Mouse (Mus musculus) ES-E14 (cell line): ENCODE measurements at regions not wholly inside any gene's neighbourhood (a gene's known extent, or its start where the extent isn't known, plus 50 kb on each side); places are given as distances from the start of the nearest gene placed in this dataset.

Source experiments
- DNase-seq: peaks from one replicate; pipeline ENCODE4 v3.0.0-alpha.2; 2013; ENCODE audit warnings: low read depth, low spot score
- H3K27ac ChIP-seq: 2 replicates; pipeline ENCODE4 v1.5.1; 2012; ENCODE audit warnings: low read depth, mild to moderate bottlenecking, low read length, moderate library complexity, mixed read lengths; ENCODE audit not compliant: poor library complexity, insufficient read depth, severe bottlenecking
- H3K36me3 ChIP-seq: 2 replicates; pipeline ENCODE4 v1.6.1; 2012; ENCODE audit warnings: mild to moderate bottlenecking, low read length, moderate library complexity, mixed read lengths; ENCODE audit not compliant: control insufficient read depth, poor library complexity, insufficient read depth, severe bottlenecking
- H3K4me1 ChIP-seq, 2 experiments: fragments of 150-350 bp in 1 of 2; sonication (generic) in 1 of 2; 2 replicates each; pipeline ENCODE4 v1.6.1; 2012; ENCODE audit warnings: low read length in 2 of 2, mild to moderate bottlenecking in 1 of 2, mixed read lengths in 1 of 2; ENCODE audit not compliant: control insufficient read depth in 2 of 2, insufficient read depth in 2 of 2, poor library complexity in 1 of 2
- H3K4me3 ChIP-seq, 2 experiments: fragments of 150-350 bp in 1 of 2; sonication (generic) in 1 of 2; 2 replicates each; pipeline ENCODE4 v1.5.1; 2012; ENCODE audit warnings: low read length in 2 of 2, low read depth in 1 of 2, mild to moderate bottlenecking in 1 of 2, mixed read lengths in 1 of 2; ENCODE audit not compliant: insufficient read depth in 1 of 2, poor library complexity in 1 of 2, severe bottlenecking in 1 of 2
- H3K9ac ChIP-seq: 2 replicates; pipeline ENCODE4 v1.6.1; 2012; ENCODE audit warnings: low read depth, mild to moderate bottlenecking, low read length, mixed read lengths; ENCODE audit not compliant: poor library complexity, insufficient read depth, severe bottlenecking
- H3K9me3 ChIP-seq: fragments of 150-350 bp; sonication (generic); 2 replicates; pipeline ENCODE4 v1.6.1; 2012; ENCODE audit warnings: low read depth, mild to moderate bottlenecking, low read length; ENCODE audit not compliant: control insufficient read depth, insufficient read depth
- CHD2 ChIP-seq: IDR thresholded peaks from 2 replicates; pipeline ENCODE4 v1.6.1; 2014; ENCODE audit warnings: mild to moderate bottlenecking, low read depth, low read length, inconsistent platforms
- HCFC1 ChIP-seq: IDR thresholded peaks from 2 replicates; pipeline ENCODE4 v1.6.1; 2012; ENCODE audit warnings: low read length, inconsistent platforms, borderline replicate concordance; ENCODE audit not compliant: insufficient read depth
- MAFK ChIP-seq: IDR thresholded peaks from 2 replicates; pipeline ENCODE4 v1.6.1; 2014; ENCODE audit warnings: mild to moderate bottlenecking, low read depth, low read length, inconsistent platforms; ENCODE audit not compliant: insufficient read depth
- ZC3H11A ChIP-seq: IDR thresholded peaks from 2 replicates; pipeline ENCODE4 v1.6.1; 2012; ENCODE audit warnings: low read depth, mild to moderate bottlenecking, inconsistent platforms, low read length, borderline replicate concordance
- ZNF384 ChIP-seq: IDR thresholded peaks from 2 replicates; pipeline ENCODE4 v1.6.1; 2012; ENCODE audit warnings: low read depth, low read length, inconsistent platforms
- in situ Hi-C, 2 experiments: fragments of 600-800 bp; cut with MboI; formaldehyde crosslinking; loops; one replicate each; pipeline ENCODE4 v1.15.1; 2025; ENCODE audit warnings: low sequenced_read_pairs in 2 of 2, inconsistent platforms in 1 of 2; ENCODE audit not compliant: unreplicated experiment in 2 of 2

- DNase-seq = no peak
- Histone ChIP-seq H3K9ac (no peak overlapping the region), H3K9me3 (no peaks in the 10 kb centered on the region), H3K36me3 (no peaks in the 10 kb centered on the region), H3K4me3 (no peak overlapping the region), H3K4me1 (no peaks in the 10 kb centered on the region), H3K27ac (no peak overlapping the region)
- in situ Hi-C loops = no loop called here
- no peak for TF ChIP-seq ZC3H11A
- no peak for TF ChIP-seq MAFK
- no peak for TF ChIP-seq ZNF384
- TF ChIP-seq HCFC1 = no peak
- no peak for TF ChIP-seq CHD2
Measured at GRCm38 (mm10) chr7:71043789-71044188, 307.5 kb downstream of the Gm10295 start.

- Histone ChIP-seq H3K27ac (no peak overlapping the region), H3K9ac (no peak overlapping the region), H3K4me3 (no peak overlapping the region), H3K4me1 (no peaks in the 10 kb centered on the region), H3K9me3 (no peaks in the 10 kb centered on the region), H3K36me3 (no peaks in the 10 kb centered on the region)
- TF ChIP-seq ZC3H11A (no peak), HCFC1 (no peak), CHD2 (no peak), ZNF384 (no peak), MAFK (no peak)
- no peak for DNase-seq
- in situ Hi-C loops = no loop called here
Measured at GRCm38 (mm10) chr7:71043128-71043527, 308.2 kb downstream of the Gm10295 start.

- H3K4me1 ChIP-seq = no peaks in the 10 kb centered on the region
- in situ Hi-C loops = no loop called here
- no peak for TF ChIP-seq MAFK
- no peak for TF ChIP-seq HCFC1
- no peak for TF ChIP-seq ZNF384
- no peak for TF ChIP-seq ZC3H11A
- no peak for TF ChIP-seq CHD2
- H3K36me3 ChIP-seq = no peaks in the 10 kb centered on the region
- DNase-seq = no peak
- H3K4me3 ChIP-seq = no peak overlapping the region
- H3K9ac ChIP-seq = no peak overlapping the region
- no peaks in the 10 kb centered on the region for H3K9me3 ChIP-seq
- H3K27ac ChIP-seq = no peak overlapping the region
Measured at GRCm38 (mm10) chr7:71041388-71041787, 309.9 kb downstream of the Gm10295 start.

- Histone ChIP-seq H3K4me3 (no peak overlapping the region), H3K9me3 (no peaks in the 10 kb centered on the region), H3K27ac (no peak overlapping the region), H3K4me1 (no peaks in the 10 kb centered on the region), H3K36me3 (no peaks in the 10 kb centered on the region), H3K9ac (no peak overlapping the region)
- in situ Hi-C loops = no loop called here
- no peak for DNase-seq
- no peak for TF ChIP-seq CHD2
Measured at GRCm38 (mm10) chr7:71040846-71041245, 310.4 kb downstream of the Gm10295 start.

- no peaks in the 10 kb centered on the region for H3K9me3 ChIP-seq
- in situ Hi-C loops = no loop called here
- no peaks in the 10 kb centered on the region for H3K36me3 ChIP-seq
- no peak overlapping the region for H3K27ac ChIP-seq
- no peaks in the 10 kb centered on the region for H3K4me1 ChIP-seq
- TF ChIP-seq MAFK (no peak), ZC3H11A (no peak), ZNF384 (no peak), HCFC1 (no peak), CHD2 (no peak)
- H3K4me3 ChIP-seq = no peak overlapping the region
- DNase-seq = no peak
- no peak overlapping the region for H3K9ac ChIP-seq
Measured at GRCm38 (mm10) chr7:71038537-71038936, 312.7 kb downstream of the Gm10295 start.
